ENCODE assay signal across 8 mouse cellular contexts in genomic region chr8:78820673-78821310, GRCm38 (mm10). TPM values are rescaled to one million over a fixed set of nuclear protein-coding genes. Genes with fewer than 3 reads are reported as not detected.
DNase-seq lines count a peak whose midpoint lies in the region; ATAC-seq and TF ChIP-seq lines count a peak whose summit lies in the region.

TSS of gene Lsm6 (minus strand) at chr8:78821140.

- H3K9me3 ChIP-seq in CH12.LX (replicated peaks; ENCODE audit: low read length), result no peaks in the 10 kb centered on the region
- no peaks in the 10 kb centered on the region for H3K9me3 ChIP-seq in forebrain, embryonic 11.5 days (ENCODE audit: control insufficient read depth, low read length)
- no peaks in the 10 kb centered on the region for H3K9me3 ChIP-seq in heart, embryonic 16.5 days (replicated peaks; ENCODE audit: control insufficient read depth, low read length)
- H3K9me3 ChIP-seq in liver, embryonic 15.5 days (replicated peaks), result no peaks in the 10 kb centered on the region
- H3K9me3 ChIP-seq in neural tube, embryonic 12.5 days, result no peaks in the 10 kb centered on the region

- no peak for TF ChIP-seq EP300 in CH12.LX (IDR thresholded peaks at IDR 0.05; ENCODE audit: low read length)

- H3K9ac ChIP-seq in CH12.LX (ENCODE audit: insufficient read depth, low read depth), result peak within 1 kb of the TSS; percentile 97
- H3K9ac ChIP-seq in forebrain, embryonic 11.5 days (ENCODE audit: low read length), result peak within 1 kb of the TSS; percentile 97
- H3K9ac ChIP-seq in heart, embryonic 16.5 days (ENCODE audit: low read length), result peak within 1 kb of the TSS; percentile 92
- peak within 1 kb of the TSS; percentile 83 for H3K9ac ChIP-seq in liver, embryonic 15.5 days
- peak within 1 kb of the TSS; percentile 88 for H3K9ac ChIP-seq in neural tube, embryonic 12.5 days

- peak within 1 kb of the TSS; percentile 96 for H3K4me2 ChIP-seq in CH12.LX (ENCODE audit: insufficient read depth, low read depth, poor library complexity, severe bottlenecking)
- H3K4me2 ChIP-seq in forebrain, embryonic 11.5 days (ENCODE audit: low read depth, low read length, severe bottlenecking), result peak within 1 kb of the TSS; percentile 68
- H3K4me2 ChIP-seq in heart, embryonic 16.5 days (ENCODE audit: low read depth, low read length), result peak within 1 kb of the TSS; percentile 81
- H3K4me2 ChIP-seq in liver, embryonic 15.5 days, result peak within 1 kb of the TSS; percentile 70
- H3K4me2 ChIP-seq in neural tube, embryonic 12.5 days (replicated peaks), result peak within 1 kb of the TSS; percentile 57

- H3K36me3 ChIP-seq in CH12.LX (replicated peaks in 1 of 2; ENCODE audit: control insufficient read depth in 1 of 2, insufficient read depth in 1 of 2, low read length in 1 of 2), result peaks cover 6 to 36% of the 10 kb centered on the region in 2 experiments
- H3K36me3 ChIP-seq in forebrain, embryonic 11.5 days (ENCODE audit: control insufficient read depth, insufficient read depth, low read length), result no peaks in the 10 kb centered on the region; the same call in 1 of the 2 replicates
- H3K36me3 ChIP-seq in heart, embryonic 16.5 days (ENCODE audit: control insufficient read depth, insufficient read depth), result no peaks in the 10 kb centered on the region
- peaks cover 5% of the 10 kb centered on the region for H3K36me3 ChIP-seq in liver, embryonic 15.5 days (replicated peaks)
- H3K36me3 ChIP-seq in neural tube, embryonic 12.5 days, result 0 out of 2 replicates have a peak, but pooled peaks cover 3% of the 10 kb centered on the region

- DNase-seq in CH12.LX (ENCODE audit: extremely low read depth), result peak; percentile 96
- peak; percentile 98 for DNase-seq in c-Kit-positive CD71-positive TER-119-negative erythroid progenitor cells, embryonic 14.5 days (ENCODE audit: low read depth)
- peak; percentile 99 for DNase-seq in forebrain, embryonic 11.5 days (ENCODE audit: low spot score)
- peak; percentile 98 to 99 for DNase-seq in kidney, postnatal 36 days
- peak; percentile 95 for DNase-seq in telencephalon, adult 2 months (ENCODE audit: low read depth, low spot score)

- peak within 1 kb of the TSS; percentile 67 to 88 (median 80) for H3K4me3 ChIP-seq in CH12.LX (replicated peaks in 1 of 3; ENCODE audit: low read depth in 2 of 3, low read length in 2 of 3, poor library complexity in 1 of 3)
- H3K4me3 ChIP-seq in forebrain, embryonic 11.5 days (ENCODE audit: low read depth, low read length), result peak within 1 kb of the TSS; percentile 73
- peak within 1 kb of the TSS; percentile 89 for H3K4me3 ChIP-seq in heart, embryonic 16.5 days (ENCODE audit: low read length)
- H3K4me3 ChIP-seq in liver, embryonic 15.5 days (replicated peaks), result peak within 1 kb of the TSS; percentile 94
- peak within 1 kb of the TSS; percentile 76 for H3K4me3 ChIP-seq in neural tube, embryonic 12.5 days

- H3K79me2 ChIP-seq in CH12.LX (replicated peaks; ENCODE audit: control insufficient read depth, extremely low read depth, insufficient read depth, poor library complexity, severe bottlenecking), result peaks cover 9% of the 10 kb centered on the region; the same call in 1 of the 2 replicates

- under 1% methylated on average over 62 of the region's 70 CpGs for WGBS in forebrain, embryonic 11.5 days
- under 1% methylated on average over 70 of the region's 70 CpGs for WGBS in heart, embryonic 16.5 days
- WGBS in liver, embryonic 15.5 days (ENCODE audit: insufficient replicate concordance), result under 1% methylated on average over 64 of the region's 70 CpGs
- under 1% methylated on average over 67 of the region's 70 CpGs for WGBS in neural tube, embryonic 12.5 days

- dilution Hi-C loops in CH12.LX (cut with MboI; ENCODE audit: extremely low pct_ligation_motif_present, extremely low pct_unique_long_range_greater_than_20kb, low sequenced_read_pairs), result no loop called here

- no peaks in the 10 kb centered on the region for H3K27me3 ChIP-seq in CH12.LX (replicated peaks)
- no peaks in the 10 kb centered on the region for H3K27me3 ChIP-seq in forebrain, embryonic 11.5 days (ENCODE audit: control insufficient read depth, insufficient read depth, low read length)
- no peaks in the 10 kb centered on the region for H3K27me3 ChIP-seq in heart, embryonic 16.5 days (ENCODE audit: control insufficient read depth, insufficient read depth, low read length)
- no peaks in the 10 kb centered on the region for H3K27me3 ChIP-seq in liver, embryonic 15.5 days
- H3K27me3 ChIP-seq in neural tube, embryonic 12.5 days (replicated peaks), result no peaks in the 10 kb centered on the region

- ATAC-seq in forebrain, embryonic 11.5 days (replicated peaks; ENCODE audit: low FRiP score), result peak; percentile 93
- peak; percentile 89 for ATAC-seq in heart, embryonic 16.5 days (replicated peaks; ENCODE audit: extremely low read depth, insufficient read depth, low FRiP score)
- ATAC-seq in liver, embryonic 15.5 days (ENCODE audit: insufficient read depth), result peak; percentile 95
- ATAC-seq in neural tube, embryonic 12.5 days (ENCODE audit: low FRiP score, low read depth), result peak; percentile 92

- TF ChIP-seq POLR2A in CH12.LX (IDR thresholded peaks at IDR 0.05; ENCODE audit: low read depth, low read length), result peak; percentile 77

- no peak for TF ChIP-seq CTCF in CH12.LX (conservative IDR thresholded peaks at IDR 0.05 in 1 of 2, IDR thresholded peaks at IDR 0.05 in 1 of 2; ENCODE audit: low read depth in 2 of 2, low read length in 2 of 2)

- peak within 1 kb of the TSS; percentile 81 for H3K27ac ChIP-seq in CH12.LX (ENCODE audit: insufficient read depth, low read depth)
- peak within 1 kb of the TSS; percentile 94 for H3K27ac ChIP-seq in forebrain, embryonic 11.5 days (ENCODE audit: low read depth, low read length)
- H3K27ac ChIP-seq in heart, embryonic 16.5 days (ENCODE audit: low read length), result peak within 1 kb of the TSS; percentile 97
- peak within 1 kb of the TSS; percentile 96 for H3K27ac ChIP-seq in liver, embryonic 15.5 days (replicated peaks)
- peak within 1 kb of the TSS; percentile 95 for H3K27ac ChIP-seq in neural tube, embryonic 12.5 days

- peaks cover 0 to 38% of the 10 kb centered on the region in 2 experiments; a peak in 2 of 4 replicates for H3K4me1 ChIP-seq in CH12.LX (ENCODE audit: control insufficient read depth in 1 of 2, insufficient read depth in 2 of 2)
- H3K4me1 ChIP-seq in forebrain, embryonic 11.5 days (replicated peaks; ENCODE audit: control insufficient read depth, insufficient read depth, low read length), result no peaks in the 10 kb centered on the region
- peaks cover 10% of the 10 kb centered on the region for H3K4me1 ChIP-seq in heart, embryonic 16.5 days (ENCODE audit: control insufficient read depth, insufficient read depth, low read length)
- peaks cover 17% of the 10 kb centered on the region for H3K4me1 ChIP-seq in liver, embryonic 15.5 days (replicated peaks)
- peaks cover 4% of the 10 kb centered on the region for H3K4me1 ChIP-seq in neural tube, embryonic 12.5 days

- in situ Hi-C loops in CH12.LX (cut with MboI; ENCODE audit: low pct_ligation_motif_present, low pct_unique_long_range_greater_than_20kb, low sequenced_read_pairs), result no loop called here

- no peak for TF ChIP-seq RAD21 in CH12.LX (IDR thresholded peaks at IDR 0.05; ENCODE audit: low read depth, low read length)

TF ChIP-seq in CH12.LX, 34 proteins besides CTCF, POLR2A, EP300 and RAD21 (continues in another document):
- no peak for TF ChIP-seq ZC3H11A (IDR thresholded peaks at IDR 0.05; ENCODE audit: low read depth, low read length)
- TF ChIP-seq RCOR1 (conservative IDR thresholded peaks at IDR 0.05; ENCODE audit: low read depth, low read length), result no peak
- TF ChIP-seq HCFC1 (IDR thresholded peaks at IDR 0.05; ENCODE audit: low read depth, low read length), result peak; percentile 83
- peak; percentile 84; the same call in 1 of the 2 replicates for TF ChIP-seq E2F4 (IDR thresholded peaks at IDR 0.05; ENCODE audit: insufficient replicate concordance, low read depth, low read length)
- TF ChIP-seq USF1 (IDR thresholded peaks at IDR 0.05; ENCODE audit: low read depth, low read length), result no peak
- peak; percentile 33; the same call in 1 of the 2 replicates for TF ChIP-seq MYC (IDR thresholded peaks at IDR 0.05; ENCODE audit: low read depth, low read length)
- 0 out of 2 replicates have a peak, but pooled peaks have one; percentile 8 for TF ChIP-seq BHLHE40 (IDR thresholded peaks at IDR 0.05; ENCODE audit: low read depth, low read length)
- 0 out of 2 replicates have a peak, but pooled peaks have one; percentile 69 for TF ChIP-seq MAZ (IDR thresholded peaks at IDR 0.05; ENCODE audit: low read depth, low read length)
- no peak for TF ChIP-seq MAFK (IDR thresholded peaks at IDR 0.05; ENCODE audit: insufficient replicate concordance, low read length)
- TF ChIP-seq PAX5 (IDR thresholded peaks at IDR 0.05; ENCODE audit: low read length), result no peak
- TF ChIP-seq KAT2A (IDR thresholded peaks at IDR 0.05; ENCODE audit: insufficient replicate concordance, low read length), result peak; percentile 71; the same call in 1 of the 2 replicates
- no peak for TF ChIP-seq ZKSCAN1 (IDR thresholded peaks at IDR 0.05; ENCODE audit: borderline replicate concordance, low read depth, low read length)
- no peak for TF ChIP-seq JUND (conservative IDR thresholded peaks at IDR 0.05; ENCODE audit: low read depth, low read length)
- TF ChIP-seq ETS1 (conservative IDR thresholded peaks at IDR 0.05; ENCODE audit: low read depth, low read length), result 0 out of 2 replicates have a peak, but pooled peaks have one; percentile 14
- TF ChIP-seq MXI1 (IDR thresholded peaks at IDR 0.05; ENCODE audit: low read depth, low read length), result peak; percentile 66
- peak; percentile 84 for TF ChIP-seq ELF1 (IDR thresholded peaks at IDR 0.05; ENCODE audit: low read depth, low read length)
- no peak for TF ChIP-seq CHD2 (IDR thresholded peaks at IDR 0.05; ENCODE audit: low read length)
- TF ChIP-seq TCF12 (IDR thresholded peaks at IDR 0.05; ENCODE audit: low read depth, low read length), result no peak; the same call in none of the 2 replicates
- TF ChIP-seq POLR2AphosphoS2 (IDR thresholded peaks at IDR 0.05; ENCODE audit: low read depth, low read length), result 0 out of 2 replicates have a peak, but pooled peaks have one; percentile 38
- peak; percentile 71; the same call in 1 of the 2 replicates for TF ChIP-seq ZMIZ1 (IDR thresholded peaks at IDR 0.05; ENCODE audit: low read depth, low read length)
- peak; percentile 86 for TF ChIP-seq NELFE (IDR thresholded peaks at IDR 0.05; ENCODE audit: low read depth, low read length)

RNA-seq across cellular contexts. Expression of gene Lsm6, which starts in this region (rescaled TPM):
- 67.7 and 99.8 TPM in 2 replicates for total RNA-seq in CH12.LX (2012; rRNA removed)
- 60.0 and 76.5 TPM in 2 replicates for total RNA-seq in CH12.LX (2014; rRNA removed)
- 186 and 262 TPM in 2 replicates for polyA plus RNA-seq in CH12.LX (2012; ENCODE audit: insufficient read length, low read depth)
- 245 and 249 TPM in 2 replicates for polyA plus RNA-seq in forebrain, embryonic 11.5 days (2014; fragmentation: Nextera tagmentation; extraction: Ambion mirVana)
- 151 and 155 TPM in 2 replicates for polyA plus RNA-seq in heart, embryonic 16.5 days (2015; fragmentation: Nextera tagmentation; extraction: Ambion mirVana)
- polyA plus RNA-seq in liver, embryonic 15.5 days (2015; fragmentation: Nextera tagmentation; extraction: Ambion mirVana), result 80.6 and 90.2 TPM in 2 replicates
- 191 and 202 TPM in 2 replicates for polyA plus RNA-seq in neural tube, embryonic 12.5 days (2016; fragmentation: Nextera tagmentation; extraction: Ambion mirVana)

Comparison
In these comparisons a context has a peak if more than half of its experiments do, and no peak if none do; other contexts are left out.
1. Peak in every context shown above with its lines: DNase-seq, ATAC-seq, H3K4me3 ChIP-seq and H3K27ac ChIP-seq.